25 mouse cellular contexts compared by ENCODE assay signal in the genomic region with DNA sequence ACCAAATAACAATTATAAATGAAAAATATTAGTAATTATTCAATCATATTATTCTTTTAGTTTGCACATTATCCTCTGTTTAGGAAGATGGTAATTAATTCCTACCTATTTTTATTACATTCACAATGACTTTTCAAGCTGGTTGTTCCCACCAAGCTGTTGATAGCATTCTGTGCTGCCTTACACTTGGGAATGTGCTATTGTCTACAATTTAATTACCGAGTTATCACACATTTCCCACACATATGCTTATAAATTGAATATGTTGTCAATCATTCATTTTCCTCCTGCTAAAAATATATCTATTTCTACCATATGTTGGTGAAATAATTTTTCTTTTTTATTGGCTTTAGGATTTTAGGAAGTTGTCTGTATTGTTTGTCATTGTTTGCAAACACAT.
"Had no signal": no experiment of that assay in that cellular context is flagged by ENCODE, and none has a peak within 500 bp of the region (broad histone marks: within the 10 kb centered on the region; RNA-seq: fewer than 3 reads in every experiment).

No protein-coding gene starts in this region.

- ATAC-seq: intestine, embryonic 15.5 days; liver, embryonic 12.5 days; midbrain, embryonic 16.5 days had no signal

- H3K27me3 ChIP-seq: intestine, embryonic 15.5 days; kidney, embryonic 15.5 days; limb, embryonic 13.5 days; liver, embryonic 12.5 days; liver, embryonic 15.5 days; lung, embryonic 15.5 days; megakaryocyte, embryonic 14.5 days; midbrain, embryonic 12.5 days; neural tube, embryonic 12.5 days; neural tube, embryonic 15.5 days; stomach, embryonic 15.5 days had no signal

- H3K36me3 ChIP-seq: intestine, embryonic 15.5 days; kidney, embryonic 15.5 days; limb, embryonic 10.5 days; limb, embryonic 13.5 days; liver, embryonic 12.5 days; liver, embryonic 15.5 days; lung, embryonic 15.5 days; midbrain, embryonic 12.5 days; neural tube, embryonic 12.5 days; neural tube, embryonic 15.5 days; stomach, embryonic 15.5 days had no signal

- DNase-seq: kidney, adult 11 months; kidney, adult 8-10 months; kidney, postnatal 10 days; kidney, postnatal 36 days; liver; lung, adult 18-20 months; lung, postnatal 10 days; lung, postnatal 36 days; right cerebral cortex, adult 18-20 months; right cerebral cortex, postnatal 25 days; spleen, adult 18-20 months; thymus, postnatal 25 days had no signal

- H3K27ac ChIP-seq: intestine, embryonic 15.5 days; kidney, embryonic 15.5 days; limb, embryonic 10.5 days; limb, embryonic 13.5 days; liver, embryonic 12.5 days; liver, embryonic 15.5 days; lung, embryonic 15.5 days; midbrain, embryonic 12.5 days; neural tube, embryonic 12.5 days; neural tube, embryonic 15.5 days; stomach, embryonic 15.5 days had no signal

- H3K4me3 ChIP-seq: intestine, embryonic 15.5 days; kidney, embryonic 15.5 days; limb, embryonic 10.5 days; limb, embryonic 13.5 days; liver, embryonic 12.5 days; liver, embryonic 15.5 days; lung, embryonic 15.5 days; megakaryocyte, embryonic 14.5 days; midbrain, embryonic 12.5 days; neural tube, embryonic 12.5 days; neural tube, embryonic 15.5 days; stomach, embryonic 15.5 days had no signal

- H3K9me3 ChIP-seq: intestine, embryonic 15.5 days; kidney, embryonic 15.5 days; limb, embryonic 10.5 days; limb, embryonic 13.5 days; liver, embryonic 12.5 days; liver, embryonic 15.5 days; lung, embryonic 15.5 days; megakaryocyte, embryonic 14.5 days; midbrain, embryonic 12.5 days; neural tube, embryonic 12.5 days; neural tube, embryonic 15.5 days; stomach, embryonic 15.5 days had no signal

- H3K4me1 ChIP-seq: intestine, embryonic 15.5 days; kidney, embryonic 15.5 days; limb, embryonic 10.5 days; limb, embryonic 13.5 days; liver, embryonic 12.5 days; liver, embryonic 15.5 days; lung, embryonic 15.5 days; megakaryocyte, embryonic 14.5 days; midbrain, embryonic 12.5 days; neural tube, embryonic 12.5 days; neural tube, embryonic 15.5 days; stomach, embryonic 15.5 days had no signal

- H3K4me2 ChIP-seq: intestine, embryonic 15.5 days; kidney, embryonic 15.5 days; limb, embryonic 13.5 days; liver, embryonic 12.5 days; liver, embryonic 15.5 days; lung, embryonic 15.5 days; midbrain, embryonic 12.5 days; neural tube, embryonic 12.5 days; neural tube, embryonic 15.5 days; stomach, embryonic 15.5 days had no signal

- H3K9ac ChIP-seq: intestine, embryonic 15.5 days; kidney, embryonic 15.5 days; limb, embryonic 13.5 days; liver, embryonic 12.5 days; liver, embryonic 15.5 days; lung, embryonic 15.5 days; midbrain, embryonic 12.5 days; neural tube, embryonic 12.5 days; neural tube, embryonic 15.5 days; stomach, embryonic 15.5 days had no signal
